Mouse (Mus musculus): ENCODE data around the gene Fam83f.
A peak's percentile ranks its signal among the peaks of the same experiment; 100 is the strongest.
"Not testable (repeated sequence)": the region's sequence is repeated elsewhere in the genome, so short reads cannot be mapped to it uniquely, and the experiment has no call there.

Fam83f gene

GRCm38 (mm10) chr15:80705828-80706549 lies 34.3 kb downstream of the Fam83f start:
- peak; percentile 62 for DNase-seq (ENCODE audit: low read depth, low spot score)

- DNase-seq (ENCODE audit: low read depth, low spot score) = no peak
Observed at GRCm38 (mm10) chr15:80706596-80706995, 34.9 kb downstream of the Fam83f start.

- no peak for DNase-seq (ENCODE audit: low read depth, low spot score)
Observed at GRCm38 (mm10) chr15:80707088-80707487, 35.4 kb downstream of the Fam83f start.

DNA sequence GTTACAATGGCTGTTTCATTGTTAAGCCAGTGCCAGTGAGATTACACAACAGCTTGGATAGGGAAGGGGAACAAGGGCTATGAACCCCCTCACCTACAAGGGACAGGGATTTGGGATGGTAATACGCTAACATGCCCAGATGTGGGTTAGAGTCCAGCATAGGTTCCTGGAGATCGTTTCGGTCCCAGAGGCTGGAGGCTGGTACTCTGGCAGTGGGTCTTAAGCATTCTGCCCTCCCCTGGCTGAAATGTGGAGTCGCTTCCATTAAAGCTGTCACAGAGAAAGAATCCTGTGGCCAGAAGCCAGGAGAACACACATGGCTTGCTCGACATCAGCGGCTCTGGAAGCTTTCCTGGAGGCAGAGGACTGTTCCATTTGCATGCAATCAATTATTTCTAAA lies 37.9 kb downstream of the Fam83f start:
- no peak for DNase-seq (ENCODE audit: low read depth, low spot score)

- DNase-seq (ENCODE audit: low read depth, low spot score) = no peak
Observed at GRCm38 (mm10) chr15:80710257-80710607, 38.6 kb downstream of the Fam83f start.

DNA sequence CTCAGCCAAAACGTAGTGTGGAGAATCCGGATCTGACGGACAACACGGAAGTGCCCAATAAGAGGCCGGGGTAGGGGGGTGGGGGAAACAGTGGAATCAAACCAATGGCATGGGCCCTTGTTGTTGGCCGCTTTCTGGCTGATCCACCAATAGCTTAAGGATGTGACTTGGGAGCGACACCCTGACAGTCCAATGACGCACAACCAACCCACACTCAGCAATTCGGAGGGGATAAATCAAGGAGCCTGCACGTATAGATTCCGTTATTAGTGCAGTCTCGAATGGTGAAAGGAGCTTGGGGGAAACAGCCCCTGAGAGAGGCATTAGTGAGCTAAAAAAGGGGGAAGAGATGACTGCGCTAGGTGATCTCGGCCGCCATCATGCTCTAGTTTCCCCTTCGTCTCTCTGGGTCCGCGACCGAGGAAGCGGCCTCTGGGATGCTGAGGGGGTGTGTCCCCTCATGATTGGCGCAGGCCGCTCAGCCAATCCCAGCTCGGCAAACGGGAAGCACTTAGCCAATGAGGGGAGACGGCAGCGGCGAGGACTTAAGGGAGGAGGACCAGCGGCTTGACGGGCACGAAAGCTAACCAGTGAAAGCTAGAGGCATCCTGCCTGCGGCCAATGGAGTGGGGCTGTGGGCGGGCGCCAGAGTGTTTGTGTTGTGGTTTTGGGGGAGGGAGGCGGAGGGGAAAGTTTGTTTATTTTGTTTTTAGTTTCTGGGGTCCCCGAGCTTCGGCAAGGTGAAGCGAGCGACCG lies 39.1 kb downstream of the Fam83f start, which contains the start of gene Tnrc6b:
Gene Tnrc6b, plus strand, starts transcription at position 706 of the 756 bp plus-strand sequence.
- peak; percentile 98 for DNase-seq (ENCODE audit: low read depth, low spot score)

- peak; percentile 52 for DNase-seq (ENCODE audit: low read depth, low spot score)
Observed at GRCm38 (mm10) chr15:80711401-80712151, 39.9 kb downstream of the Fam83f start.

- DNase-seq (ENCODE audit: low read depth, low spot score) = no peak
Observed at GRCm38 (mm10) chr15:80714299-80714698, 42.7 kb downstream of the Fam83f start.

DNA sequence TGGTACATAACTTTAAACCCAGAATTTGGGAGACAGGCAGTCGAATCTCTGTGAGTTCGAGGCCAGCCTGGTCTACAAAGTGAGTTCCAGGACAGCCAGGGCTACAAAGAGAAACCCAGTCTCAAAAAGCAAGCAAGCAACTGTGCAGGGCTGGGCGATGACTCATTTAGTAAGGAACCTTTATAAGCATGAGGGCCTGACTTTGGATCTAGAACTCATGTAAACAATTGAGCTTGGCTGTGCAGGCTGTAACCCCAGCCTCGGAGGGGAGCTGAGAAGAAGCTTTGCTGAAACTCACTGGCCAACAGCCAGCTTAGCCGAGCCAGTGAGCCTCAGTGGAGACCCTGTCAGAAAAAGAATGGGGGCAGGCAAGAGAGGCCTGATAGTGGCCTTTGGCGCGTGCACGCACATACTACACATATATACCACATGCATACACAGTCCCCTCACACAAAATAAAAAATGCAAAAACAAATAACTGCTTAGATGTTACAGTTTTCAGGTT lies 45.0 kb downstream of the Fam83f start:
- no peak for DNase-seq (ENCODE audit: low read depth, low spot score)

GRCm38 (mm10) chr15:80717431-80717830 lies 45.8 kb downstream of the Fam83f start:
- no peak for DNase-seq (ENCODE audit: low read depth, low spot score)

DNA sequence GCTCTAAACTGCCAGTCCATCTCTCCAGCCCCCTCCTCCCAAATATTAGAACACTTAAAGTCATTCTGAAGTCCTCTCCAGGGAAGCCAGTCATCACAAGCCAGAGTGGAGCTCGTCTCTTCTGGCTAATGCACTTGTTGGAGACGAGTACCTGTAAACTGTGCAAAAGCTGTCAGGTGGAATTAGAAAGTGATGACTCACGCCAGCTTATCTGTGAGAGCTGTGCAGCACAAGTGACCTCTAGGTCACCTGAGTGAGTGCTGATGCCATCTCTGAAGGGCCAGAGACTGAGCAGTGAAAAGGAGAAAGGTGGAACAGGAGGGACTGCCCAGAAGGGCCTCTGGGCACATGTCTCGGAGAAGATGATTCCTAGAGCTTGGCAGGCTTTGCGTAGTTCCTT lies 48.6 kb downstream of the Fam83f start:
- DNase-seq (ENCODE audit: low read depth, low spot score) = no peak

DNA sequence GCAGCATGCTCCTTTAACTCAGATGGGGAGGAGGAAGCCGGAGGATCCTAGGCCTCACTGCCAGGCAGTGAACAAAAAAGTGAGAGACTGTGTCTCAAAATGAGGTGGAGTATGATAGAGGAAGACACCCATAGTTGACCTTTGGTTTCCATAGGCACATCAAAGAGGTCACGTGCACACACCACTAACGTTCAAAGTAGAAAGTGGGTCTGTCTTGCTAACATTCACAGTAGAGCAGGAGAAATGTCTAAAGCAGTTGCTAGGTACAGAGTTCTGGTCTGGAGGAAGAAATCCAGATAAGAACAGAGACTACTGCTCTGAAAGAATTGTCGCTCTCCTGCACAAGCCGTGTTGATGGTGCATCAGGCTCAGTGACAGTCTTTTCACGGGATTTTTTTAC lies 50.2 kb downstream of the Fam83f start:
- no peak for DNase-seq (ENCODE audit: low read depth, low spot score)

GRCm38 (mm10) chr15:80722366-80722765 lies 50.7 kb downstream of the Fam83f start:
- no peak for DNase-seq (ENCODE audit: low read depth, low spot score)

- DNase-seq (ENCODE audit: low read depth, low spot score) = no peak
Observed at GRCm38 (mm10) chr15:80729477-80729876, 57.8 kb downstream of the Fam83f start.

- DNase-seq (ENCODE audit: low read depth, low spot score) = no peak
Observed at GRCm38 (mm10) chr15:80731043-80731442, 59.4 kb downstream of the Fam83f start.

DNA sequence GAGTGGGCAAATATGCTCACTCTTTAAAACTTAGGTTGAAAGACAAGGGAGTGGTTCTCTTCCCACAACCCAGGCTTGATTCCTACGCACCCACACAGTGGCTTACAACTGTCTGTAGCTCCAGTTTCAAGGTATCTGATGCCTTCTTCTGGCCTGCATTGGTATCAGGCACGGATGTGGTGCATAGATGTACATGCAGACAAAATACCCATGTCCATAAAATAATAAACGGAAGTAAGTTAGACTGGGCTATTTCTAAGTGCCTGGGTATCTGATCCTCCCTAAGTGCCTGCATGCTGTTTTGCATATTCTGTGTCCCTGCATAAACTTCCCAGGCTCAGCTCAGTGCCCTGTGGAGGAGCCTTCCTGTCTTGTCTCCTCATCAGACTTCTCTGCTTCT lies 59.9 kb downstream of the Fam83f start:
- no peak for DNase-seq (ENCODE audit: low read depth, low spot score)

DNA sequence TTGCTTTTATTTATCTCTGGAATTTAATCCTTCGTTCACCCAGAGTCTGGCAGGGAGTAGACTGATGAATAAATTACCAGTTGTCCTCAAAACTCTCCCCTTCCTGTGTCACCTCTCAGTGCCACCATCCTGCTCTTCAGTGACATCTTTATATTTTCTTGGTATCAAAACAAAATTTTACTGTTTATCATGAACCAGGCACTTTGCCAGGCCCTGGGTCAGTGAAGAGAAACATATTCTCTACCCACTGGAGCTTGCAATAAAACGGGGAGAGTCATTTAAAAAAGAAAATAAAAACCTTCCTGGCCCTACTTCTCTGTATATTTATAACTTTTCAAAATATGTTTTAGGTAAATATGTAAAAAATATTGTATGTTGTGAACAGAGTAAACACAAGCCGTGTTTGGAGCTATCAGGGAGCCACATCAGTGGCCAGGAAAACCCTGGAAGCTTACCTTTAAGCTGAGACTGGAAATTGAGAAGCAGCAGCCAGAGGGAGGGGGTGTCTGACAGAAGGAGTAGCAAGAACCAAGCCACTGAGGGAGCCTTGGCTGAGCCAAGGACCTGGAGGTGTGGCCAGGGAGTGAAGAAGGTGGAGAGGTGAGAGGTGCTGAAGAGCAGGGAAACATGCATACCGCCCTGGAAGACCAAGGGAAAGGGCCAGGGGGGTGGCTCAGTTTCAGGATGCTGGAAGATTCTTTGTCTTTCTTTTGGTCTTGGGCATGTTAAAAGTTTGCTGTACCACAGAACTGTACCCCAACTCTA lies 60.8 kb downstream of the Fam83f start:
- no peak for DNase-seq (ENCODE audit: low read depth, low spot score)

DNA sequence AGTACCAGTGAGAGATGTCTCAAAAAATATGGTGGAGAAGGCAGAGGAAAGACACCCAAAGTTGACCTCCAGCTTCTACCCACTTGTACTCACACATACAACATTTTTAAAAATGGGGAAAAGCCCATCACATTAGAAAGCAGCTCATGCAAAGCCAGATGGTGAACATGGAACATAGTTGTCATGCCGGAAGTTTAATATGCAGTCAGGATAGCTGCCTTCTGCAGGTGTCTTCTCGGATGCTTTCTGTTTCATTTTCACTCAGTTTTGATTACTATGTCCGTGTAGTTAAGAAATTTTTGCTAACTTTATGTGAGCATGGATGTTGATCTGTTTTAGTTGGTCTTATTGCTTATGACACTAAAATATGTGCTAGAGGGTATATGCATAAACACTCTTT lies 63.7 kb downstream of the Fam83f start:
- DNase-seq (ENCODE audit: low read depth, low spot score) = no peak

- DNase-seq (ENCODE audit: low read depth, low spot score) = not testable (repeated sequence)
Observed at GRCm38 (mm10) chr15:80735708-80736107, 64.1 kb downstream of the Fam83f start.

DNA sequence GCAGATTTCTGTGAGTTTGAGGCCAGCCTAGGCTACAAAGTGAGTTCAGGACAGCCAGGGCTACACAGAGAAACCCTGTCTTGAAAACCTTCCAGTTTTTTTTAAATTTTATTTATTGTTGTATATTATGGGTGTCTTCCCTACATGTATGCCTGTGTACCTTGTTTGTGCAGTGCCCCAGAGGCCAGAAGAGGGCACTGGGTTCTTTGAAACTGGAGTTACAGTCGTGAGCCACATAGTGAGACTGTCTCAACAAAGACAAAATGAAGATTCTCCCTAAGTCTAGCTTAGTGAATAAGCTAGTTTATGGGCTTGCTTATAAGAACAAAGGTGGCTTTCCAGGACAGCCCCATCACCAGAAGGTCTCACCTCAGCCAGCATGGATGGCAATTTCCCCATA lies 64.9 kb downstream of the Fam83f start:
- DNase-seq (ENCODE audit: low read depth, low spot score) = no peak

DNA sequence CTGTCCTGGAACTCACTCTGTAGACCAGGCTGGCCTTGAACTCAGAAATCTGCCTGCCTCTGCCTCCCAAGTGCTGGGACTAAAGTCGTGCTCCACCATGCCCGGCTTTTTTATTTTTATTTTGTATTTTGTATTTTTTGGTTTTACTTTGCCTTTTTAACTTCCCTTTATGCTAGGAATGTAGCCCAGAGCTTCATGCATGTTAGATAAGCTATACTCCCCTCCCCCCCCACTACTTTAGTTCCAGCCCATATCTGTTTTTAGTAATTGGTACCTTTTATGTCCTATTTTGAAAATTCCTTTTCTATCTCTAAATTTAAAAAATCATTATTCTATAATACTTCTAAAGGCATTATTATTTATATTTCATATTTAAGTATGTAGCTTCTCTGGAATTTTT lies 66.6 kb downstream of the Fam83f start:
- no peak for DNase-seq (ENCODE audit: low read depth, low spot score)

Data from retina, postnatal 7 days (tissue).